Mouse (Mus musculus): ENCODE data around the gene Tfdp2. TPM values are rescaled to one million over a fixed set of nuclear protein-coding genes. Genes with fewer than 3 reads are reported as not detected.

Gene Tfdp2
- polyA plus RNA-seq, 1 experiment, result 5.6 TPM

GRCm38 (mm10) chr9:96369654-96370384, 173.7 kb downstream of the Tfdp2 start:
- Histone ChIP-seq H3K27me3 (ENCODE audit: control insufficient read depth, insufficient read depth, insufficient read length) (no peaks in the 10 kb centered on the region), H3K79me2 (ENCODE audit: control insufficient read depth, insufficient read depth) (no peaks in the 10 kb centered on the region), H3K36me3 (ENCODE audit: control insufficient read depth, insufficient read depth) (no peaks in the 10 kb centered on the region), H3K4me3 (no peak overlapping the region), H3K4me2 (ENCODE audit: low read depth) (no peak overlapping the region), H3ac (ENCODE audit: control insufficient read depth, insufficient read length) (no peak overlapping the region)
- TF ChIP-seq SRF (IDR thresholded peaks at IDR 0.05; ENCODE audit: control insufficient read depth, insufficient read length, low read depth) (no peak), MYOD1 (IDR thresholded peaks at IDR 0.05; ENCODE audit: control insufficient read depth in 1 of 3, insufficient read length in 2 of 3, low read depth in 2 of 3) (no peak), POLR2AphosphoS2 (IDR thresholded peaks at IDR 0.05; ENCODE audit: insufficient read length, low read depth) (no peak), REST (IDR thresholded peaks at IDR 0.05; ENCODE audit: insufficient read depth, insufficient read length) (no peak), USF1 (IDR thresholded peaks at IDR 0.05; ENCODE audit: low read depth) (no peak), POLR2A (IDR thresholded peaks at IDR 0.05; ENCODE audit: insufficient read length, low read depth) (no peak), TCF12 (IDR thresholded peaks at IDR 0.05; ENCODE audit: insufficient read depth, poor library complexity, severe bottlenecking) (no peak), MYOG (IDR thresholded peaks at IDR 0.05; ENCODE audit: control insufficient read depth in 1 of 3, insufficient read depth in 1 of 3, insufficient read length in 2 of 3, low read depth in 2 of 3) (no peak), MAX (IDR thresholded peaks at IDR 0.05; ENCODE audit: low read depth) (no peak), E2F4 (IDR thresholded peaks at IDR 0.05; ENCODE audit: insufficient read depth) (no peak), CEBPB (IDR thresholded peaks at IDR 0.05; ENCODE audit: insufficient read depth, poor library complexity, severe bottlenecking) (no peak), TCF3 (IDR thresholded peaks at IDR 0.05; ENCODE audit: insufficient read length, low read depth) (no peak)

- Histone ChIP-seq H3ac (ENCODE audit: control insufficient read depth, insufficient read length) (no peak overlapping the region), H3K4me2 (ENCODE audit: low read depth) (no peak overlapping the region), H3K79me2 (ENCODE audit: control insufficient read depth, insufficient read depth) (no peaks in the 10 kb centered on the region), H3K27me3 (ENCODE audit: control insufficient read depth, insufficient read depth, insufficient read length) (no peaks in the 10 kb centered on the region), H3K36me3 (ENCODE audit: control insufficient read depth, insufficient read depth) (no peaks in the 10 kb centered on the region), H3K4me3 (no peak overlapping the region)
- TF ChIP-seq TCF3 (IDR thresholded peaks at IDR 0.05; ENCODE audit: insufficient read length, low read depth) (no peak), USF1 (IDR thresholded peaks at IDR 0.05; ENCODE audit: low read depth) (no peak), CEBPB (IDR thresholded peaks at IDR 0.05; ENCODE audit: insufficient read depth, poor library complexity, severe bottlenecking) (no peak), TCF12 (IDR thresholded peaks at IDR 0.05; ENCODE audit: insufficient read depth, poor library complexity, severe bottlenecking) (no peak), REST (IDR thresholded peaks at IDR 0.05; ENCODE audit: insufficient read depth, insufficient read length) (no peak), MYOD1 (IDR thresholded peaks at IDR 0.05; ENCODE audit: control insufficient read depth in 1 of 3, insufficient read length in 2 of 3, low read depth in 2 of 3) (no peak), POLR2AphosphoS2 (IDR thresholded peaks at IDR 0.05; ENCODE audit: insufficient read length, low read depth) (no peak), E2F4 (IDR thresholded peaks at IDR 0.05; ENCODE audit: insufficient read depth) (no peak), POLR2A (IDR thresholded peaks at IDR 0.05; ENCODE audit: insufficient read length, low read depth) (no peak), MYOG (IDR thresholded peaks at IDR 0.05; ENCODE audit: control insufficient read depth in 1 of 3, insufficient read depth in 1 of 3, insufficient read length in 2 of 3, low read depth in 2 of 3) (no peak), SRF (IDR thresholded peaks at IDR 0.05; ENCODE audit: control insufficient read depth, insufficient read length, low read depth) (no peak), MAX (IDR thresholded peaks at IDR 0.05; ENCODE audit: low read depth) (no peak)
These were observed 175.0 kb downstream of the Tfdp2 start for GRCm38 (mm10) chr9:96371075-96371474.

Other genes with a start within 250 kb of the Tfdp2 start
- 2.9 TPM for gene Xrn1, start 241.5 kb upstream of the Tfdp2 start, polyA plus RNA-seq (2012; fragmentation: generic; extraction: Trizol)
- gene Gk5, start 76.9 kb upstream of the Tfdp2 start, polyA plus RNA-seq (2012; fragmentation: generic; extraction: Trizol), result 0.82 TPM
- gene Atp1b3, start 168.2 kb downstream of the Tfdp2 start, polyA plus RNA-seq (2012; fragmentation: generic; extraction: Trizol), result 102 TPM

Measured in myocyte (in vitro differentiated cells).